Mouse (Mus musculus) cortical plate, adult 2 months (tissue): Measurements from ENCODE around the gene Ttc1. TPM values are rescaled to one million over a fixed set of nuclear protein-coding genes. Genes with fewer than 3 reads are reported as not detected.

Experiments
- H3K27ac ChIP-seq: fragments of 200-500 bp; 2 replicates; pipeline ENCODE4 v1.5.1; 2012; ENCODE audit warnings: low read length, control low read depth, inconsistent platforms; ENCODE audit not compliant: insufficient read depth
- H3K4me1 ChIP-seq: fragments of 200-500 bp; 2 replicates; pipeline ENCODE4 v1.6.1; 2011; ENCODE audit warnings: low read length; ENCODE audit not compliant: control insufficient read depth, insufficient read depth
- H3K4me3 ChIP-seq: fragments of 200-500 bp; 2 replicates; pipeline ENCODE4 v1.5.1; 2011; ENCODE audit warnings: mild to moderate bottlenecking, low read length, control low read depth; ENCODE audit not compliant: insufficient read depth
- CTCF ChIP-seq: fragments of 200-500 bp; IDR thresholded peaks from 2 replicates; pipeline ENCODE4 v1.5.1; 2011; ENCODE audit warnings: mild to moderate bottlenecking, control low read depth, low read length; ENCODE audit not compliant: insufficient read depth; ENCODE audit errors: extremely low read depth
- POLR2A ChIP-seq: fragments of 200-500 bp; IDR thresholded peaks from 2 replicates; pipeline ENCODE4 v1.6.1; 2011; ENCODE audit warnings: mild to moderate bottlenecking, low read length, control low read depth; ENCODE audit not compliant: insufficient read depth; ENCODE audit errors: extremely low read depth
- polyA plus RNA-seq: library from polyadenylated mRNA; depleted of rRNA; stranded (reverse); fragments of >200 nt; gene quantifications from 2 replicates; pipeline ENCODE4 v1.2.3, GENCODE M21; 2012; rRNA removed

Gene Ttc1
- 52.0 and 53.8 TPM in 2 replicates for polyA plus RNA-seq

DNA sequence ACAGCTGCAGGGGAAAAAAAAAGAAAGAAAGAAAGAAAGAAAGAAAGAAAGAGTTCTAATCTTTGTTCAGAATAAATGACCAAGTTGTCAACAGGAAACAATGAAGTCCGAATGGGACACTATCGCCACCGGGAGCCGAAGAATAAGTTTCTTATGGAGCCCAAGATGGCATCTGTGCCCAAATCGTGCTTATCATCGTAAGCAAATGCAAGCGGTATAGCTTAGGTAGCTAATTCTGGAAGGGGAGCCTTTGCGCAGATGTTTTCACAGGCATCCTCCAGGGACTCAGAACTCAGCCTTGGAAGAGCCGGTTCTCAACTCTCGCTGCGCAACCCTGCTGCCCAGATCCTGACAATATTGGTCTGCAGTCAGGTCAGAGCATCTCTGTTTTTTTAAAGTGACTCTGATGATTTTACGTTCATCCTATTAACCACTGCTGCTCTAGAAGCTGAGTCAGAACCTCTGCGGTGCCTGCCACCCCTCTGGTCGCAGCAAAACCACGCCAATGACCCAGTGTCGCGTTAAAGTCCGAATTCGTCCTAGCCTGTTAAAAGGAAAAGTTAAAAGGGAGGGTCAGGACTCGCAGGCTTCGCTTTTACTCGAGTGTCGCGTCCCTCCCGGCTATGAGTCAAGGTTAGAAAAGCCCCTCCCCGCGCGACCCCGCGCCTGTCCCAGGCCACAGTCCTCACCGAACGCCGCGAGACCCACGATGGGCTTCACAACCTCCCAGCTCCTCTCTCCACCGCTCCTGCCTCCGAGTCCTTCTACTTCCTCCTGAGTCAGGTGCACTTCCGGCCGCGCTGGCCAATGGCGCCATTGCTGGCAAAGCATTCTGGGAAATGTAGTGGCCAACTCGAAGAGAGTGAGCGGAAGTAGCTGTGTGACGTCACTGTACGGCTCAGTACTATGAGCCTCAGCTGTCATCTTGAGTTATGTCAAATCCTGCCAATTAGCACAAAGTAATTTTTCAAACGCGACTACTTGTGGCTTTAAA is at the start of gene Ttc1:
Ttc1 (minus strand) TSS at position 776 of the 994 bp plus-strand sequence.
- no peak within 1 kb of the TSS for H3K27ac ChIP-seq
- peak; percentile 89; the same call in 1 of the 2 replicates for TF ChIP-seq POLR2A
- TF ChIP-seq CTCF, result no peak

DNA sequence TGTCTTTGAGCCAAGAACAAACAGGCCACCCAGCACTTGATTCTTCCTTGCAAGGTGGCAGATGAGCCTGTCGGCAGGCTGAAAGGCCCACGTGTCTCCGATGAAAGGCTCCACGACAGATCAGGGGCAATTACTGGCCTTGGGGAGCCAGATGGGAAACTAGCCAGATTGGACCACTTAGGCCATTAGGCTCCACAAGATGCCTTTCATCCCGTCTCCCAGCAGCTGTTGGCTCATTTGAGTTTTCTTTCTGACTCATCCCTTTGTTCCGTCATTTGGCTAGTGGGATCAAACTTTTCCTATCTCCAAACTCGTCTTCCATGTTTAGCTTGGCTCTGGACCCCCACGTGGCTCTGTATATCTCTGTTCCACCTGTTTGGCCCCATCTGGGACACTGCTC is 48.2 kb upstream of the Ttc1 start:
- TF ChIP-seq CTCF (no peak), POLR2A (no peak)
- H3K4me3 ChIP-seq, result no peak overlapping the region
- H3K27ac ChIP-seq, result no peak overlapping the region
- H3K4me1 ChIP-seq, result no peaks in the 10 kb centered on the region

More for the DNA sequence above, at the start of gene Ttc1:
- Histone ChIP-seq H3K4me3 (peak within 1 kb of the TSS; percentile 76), H3K4me1 (peaks cover 2% of the 10 kb centered on the region; the same call in 1 of the 2 replicates)

DNA sequence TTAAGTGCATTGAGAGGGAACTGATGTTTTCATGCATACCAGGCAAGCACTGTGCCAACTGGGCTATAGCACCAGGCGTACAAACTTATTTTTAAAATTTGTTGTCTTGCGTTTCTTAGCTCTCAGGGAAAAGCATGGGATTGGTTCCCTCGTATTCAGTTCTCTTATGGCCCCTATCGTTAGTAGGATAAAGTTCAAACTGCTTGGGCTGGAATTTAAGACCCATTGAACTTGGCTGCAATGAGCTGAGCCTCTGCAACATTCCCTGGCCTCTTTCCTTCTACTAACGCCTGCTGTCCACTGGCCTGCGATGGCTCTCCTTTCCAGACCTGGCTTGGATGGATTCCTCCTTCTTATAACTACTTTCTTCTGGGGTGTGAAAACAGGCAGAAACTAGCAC is 42.6 kb upstream of the Ttc1 start:
- Histone ChIP-seq H3K4me3 (no peak overlapping the region), H3K27ac (no peak overlapping the region), H3K4me1 (no peaks in the 10 kb centered on the region)
- TF ChIP-seq POLR2A (no peak), CTCF (no peak)

DNA sequence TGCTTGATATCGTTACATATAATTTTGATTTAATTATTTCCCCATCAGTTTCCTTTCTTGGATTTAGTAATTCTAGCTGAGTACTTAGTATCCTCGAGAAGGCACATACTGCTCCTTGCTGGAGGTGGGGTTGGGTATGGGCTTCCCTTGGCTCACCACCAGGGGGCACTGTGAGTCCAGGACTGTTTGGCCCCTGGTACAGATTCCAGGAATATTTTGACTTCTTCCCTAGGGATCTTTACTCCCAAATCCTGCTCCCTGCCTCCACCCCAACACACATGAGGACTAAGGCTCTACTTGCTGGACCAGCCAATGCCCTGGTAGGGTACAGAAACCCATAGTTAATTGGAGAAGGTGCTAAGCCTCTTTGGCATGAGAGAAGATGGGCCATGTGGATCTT is 36.0 kb upstream of the Ttc1 start:
- TF ChIP-seq CTCF (peak; percentile 73), POLR2A (no peak)
- Histone ChIP-seq H3K27ac (no peak overlapping the region), H3K4me1 (0 out of 2 replicates have a peak, but pooled peaks cover 1% of the 10 kb centered on the region), H3K4me3 (no peak overlapping the region)

DNA sequence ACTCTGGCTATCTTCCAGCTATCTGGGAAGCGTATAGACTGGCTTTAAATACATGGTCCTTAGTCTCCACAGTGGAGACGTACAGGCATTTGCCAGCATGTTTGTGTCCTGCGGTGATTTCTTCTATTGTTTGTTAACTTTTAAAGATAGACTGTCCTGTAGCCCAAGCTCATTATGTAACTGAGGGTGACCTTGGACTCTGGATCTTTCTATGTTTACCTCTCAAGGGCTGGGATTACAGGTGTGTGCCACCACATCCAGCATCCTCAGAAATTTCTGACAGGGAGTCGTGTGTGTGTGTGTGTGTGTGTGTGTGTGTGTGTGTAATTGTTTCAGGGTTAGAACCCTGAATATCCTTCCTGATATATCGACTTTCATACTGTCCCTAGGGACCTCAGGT is 35.3 kb upstream of the Ttc1 start:
- Histone ChIP-seq H3K4me1 (0 out of 2 replicates have a peak, but pooled peaks cover 1% of the 10 kb centered on the region), H3K4me3 (no peak overlapping the region), H3K27ac (no peak overlapping the region)
- TF ChIP-seq POLR2A (no peak), CTCF (no peak)

DNA sequence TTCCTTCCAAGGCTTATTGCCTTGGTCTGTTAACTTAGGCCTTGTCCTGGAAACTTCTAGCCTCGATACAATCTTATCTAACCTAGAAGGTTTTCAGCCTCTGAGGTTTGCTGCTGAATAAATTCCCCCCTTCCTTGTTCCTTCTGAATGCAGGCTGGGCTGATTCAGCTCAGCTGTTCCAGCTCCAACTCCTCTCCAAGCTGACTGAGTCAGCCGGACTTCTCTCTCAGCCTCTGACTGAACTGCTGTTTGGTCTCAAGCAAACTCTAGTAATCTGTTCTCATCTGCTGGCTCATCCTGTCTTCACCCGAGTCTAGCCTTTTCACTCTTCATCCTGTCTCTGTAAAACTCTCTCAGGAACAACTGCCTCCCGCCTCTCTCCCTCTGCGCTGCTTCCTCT is 31.7 kb upstream of the Ttc1 start:
- no peak overlapping the region for H3K27ac ChIP-seq
- 0 out of 2 replicates have a peak, but pooled peaks cover 1% of the 10 kb centered on the region for H3K4me1 ChIP-seq
- H3K4me3 ChIP-seq, result no peak overlapping the region
- TF ChIP-seq CTCF, result no peak
- no peak for TF ChIP-seq POLR2A

DNA sequence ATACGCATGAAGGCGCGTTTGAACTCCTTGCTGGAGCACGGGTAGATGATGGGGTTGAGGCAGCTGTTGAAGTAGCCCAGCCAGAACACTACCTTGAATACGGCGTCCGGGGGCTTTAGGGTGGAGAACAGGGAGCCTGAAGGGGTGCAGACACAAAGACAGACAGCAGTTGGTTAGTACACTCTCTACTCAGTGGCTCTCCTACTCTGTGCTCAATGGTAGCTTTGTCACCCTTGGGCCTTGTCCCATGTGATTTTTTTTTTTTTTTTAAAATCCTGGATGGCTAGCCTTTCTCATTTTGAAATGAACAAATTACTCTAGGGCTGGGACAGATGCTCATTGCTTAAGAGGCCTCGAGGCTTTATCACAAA is 28.5 kb upstream of the Ttc1 start:
- no peak overlapping the region for H3K4me3 ChIP-seq
- H3K4me1 ChIP-seq, result no peaks in the 10 kb centered on the region
- TF ChIP-seq POLR2A, result no peak
- TF ChIP-seq CTCF, result no peak
- H3K27ac ChIP-seq, result no peak overlapping the region

DNA sequence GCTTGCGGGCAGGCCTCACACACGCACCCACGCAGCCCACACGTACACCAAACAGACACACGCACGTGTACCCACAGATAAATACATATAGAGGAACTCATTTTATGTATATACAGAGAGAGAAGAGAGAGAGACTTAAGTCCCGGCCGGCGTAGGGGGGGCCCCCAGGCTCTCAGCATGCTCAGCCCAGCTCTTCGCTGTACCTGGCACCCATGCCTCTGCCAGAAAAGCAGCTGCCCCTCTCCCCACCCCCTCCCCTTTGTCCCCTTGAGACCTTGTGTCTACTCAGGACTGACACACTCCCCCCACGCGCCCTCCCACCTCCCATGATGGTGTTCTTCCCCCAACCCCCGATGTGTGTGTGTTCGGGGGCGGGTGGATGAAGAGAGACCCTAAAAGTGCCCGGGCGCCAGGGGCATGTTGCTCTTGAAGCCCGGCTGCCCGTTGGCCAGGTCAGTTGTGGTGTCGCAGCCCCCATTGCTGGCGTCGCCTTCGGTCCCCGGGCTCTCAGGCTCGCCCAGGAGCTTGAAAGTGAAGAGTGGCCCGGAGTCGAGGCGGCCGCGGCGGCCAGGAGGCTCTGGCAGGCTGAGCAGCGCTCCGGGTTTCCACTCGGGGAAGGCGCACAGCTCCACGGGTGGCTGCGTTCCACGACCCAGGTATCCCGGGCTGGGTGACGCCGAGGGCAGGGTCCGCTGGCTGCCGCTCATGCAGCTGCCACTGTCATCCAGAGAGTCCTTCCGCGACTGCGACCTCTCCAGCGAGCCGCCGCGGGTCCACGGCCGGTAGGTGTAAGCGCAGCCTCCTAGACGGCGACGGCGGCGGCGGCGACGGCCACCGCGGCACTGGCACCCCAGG is 27.9 kb upstream of the Ttc1 start:
- no peak overlapping the region for H3K27ac ChIP-seq
- TF ChIP-seq CTCF, result no peak
- TF ChIP-seq POLR2A, result no peak
- no peak overlapping the region for H3K4me3 ChIP-seq
- H3K4me1 ChIP-seq, result no peaks in the 10 kb centered on the region

DNA sequence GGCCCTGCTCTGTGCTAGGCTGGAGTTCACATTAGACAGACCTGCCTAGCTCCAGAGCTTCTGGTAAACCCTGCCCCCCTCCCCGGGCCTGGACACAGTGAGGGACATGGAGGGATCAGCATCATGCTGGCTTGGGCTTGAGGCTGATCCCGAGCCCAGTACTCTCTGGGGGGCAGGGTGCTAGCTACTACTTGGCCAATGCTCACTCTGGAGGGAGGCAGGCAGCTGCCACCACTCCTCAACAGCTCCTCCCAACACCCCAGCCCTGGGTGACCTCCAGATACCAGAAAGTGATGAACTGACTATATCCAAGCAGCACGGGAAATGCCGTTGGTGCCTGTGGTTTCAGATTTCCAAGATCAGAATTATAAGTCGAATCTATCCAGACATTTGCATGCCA is 25.9 kb upstream of the Ttc1 start:
- TF ChIP-seq CTCF (no peak), POLR2A (no peak)
- H3K27ac ChIP-seq, result no peak overlapping the region
- H3K4me1 ChIP-seq, result no peaks in the 10 kb centered on the region
- no peak overlapping the region for H3K4me3 ChIP-seq
